Mouse (Mus musculus) inflammation-experienced regulatory T-cells (primary cell): ENCODE data around the gene Palm3. TPM values are rescaled to one million over a fixed set of nuclear protein-coding genes. Genes with fewer than 3 reads are reported as not detected.

Experiments used
- polyA plus RNA-seq, 2 experiments: library from polyadenylated mRNA; unstranded; fragments of 100-300 nt; shearing (Covaris generic); gene quantifications; one replicate each; pipeline ENCODE4 v1.2.1; 2017

Gene Palm3
- 10 to 100 TPM; 11.3 to 13.7 TPM for polyA plus RNA-seq

GRCm38 (mm10) chr8:84021096-84021495 lies at the start of gene Palm3:
Gene Palm3 (plus strand): TSS chr8:84021471.

GRCm38 (mm10) chr8:83972150-83973120 lies 48.8 kb upstream of the Palm3 start, which contains the start of gene Prkaca:
Gene Prkaca (plus strand): TSS chr8:83972993.

GRCm38 (mm10) chr8:83997511-83998141 lies 23.6 kb upstream of the Palm3 start, which contains the start of gene Samd1:
Gene Samd1 (plus strand): TSS chr8:83997672.

DNA sequence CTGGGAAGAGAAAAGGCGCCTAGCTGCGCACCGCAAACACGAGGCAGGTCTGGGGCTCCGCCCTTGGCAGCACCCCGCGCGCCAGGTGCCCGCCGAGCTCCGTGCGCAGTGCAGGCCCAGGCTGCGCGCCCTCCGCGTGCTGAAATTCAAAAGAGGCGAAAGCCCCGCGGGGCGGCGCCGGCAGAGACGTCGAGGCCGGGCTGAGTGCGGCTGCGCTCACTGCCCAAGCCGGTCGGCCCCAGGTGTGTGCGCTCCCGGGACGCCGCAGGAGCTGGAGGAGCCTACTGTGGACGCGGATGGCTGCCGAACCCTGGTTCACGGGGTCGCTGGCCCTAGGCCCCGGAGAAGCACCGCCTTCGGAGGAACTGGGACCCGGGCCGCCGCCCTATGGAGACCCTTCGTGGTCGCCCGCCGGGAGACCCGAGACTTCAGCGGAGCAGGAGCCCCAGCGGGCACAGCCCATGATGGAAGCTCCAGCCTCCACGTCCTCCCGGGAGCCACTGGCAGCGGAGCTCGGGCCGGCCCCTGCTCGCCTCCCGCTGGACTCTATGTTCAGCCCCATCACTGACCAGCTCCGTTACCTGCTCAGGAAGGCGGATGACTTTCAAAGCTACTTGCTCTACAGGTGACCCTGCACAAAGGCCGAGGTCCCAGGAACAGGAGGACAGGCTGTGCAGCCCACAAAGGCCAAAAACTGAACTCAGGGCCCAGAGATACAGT lies 19.8 kb upstream of the Palm3 start, which contains the start of gene 1700067K01Rik:
Gene 1700067K01Rik (plus strand): TSS at position 222 of the 720 bp plus-strand sequence.

DNA sequence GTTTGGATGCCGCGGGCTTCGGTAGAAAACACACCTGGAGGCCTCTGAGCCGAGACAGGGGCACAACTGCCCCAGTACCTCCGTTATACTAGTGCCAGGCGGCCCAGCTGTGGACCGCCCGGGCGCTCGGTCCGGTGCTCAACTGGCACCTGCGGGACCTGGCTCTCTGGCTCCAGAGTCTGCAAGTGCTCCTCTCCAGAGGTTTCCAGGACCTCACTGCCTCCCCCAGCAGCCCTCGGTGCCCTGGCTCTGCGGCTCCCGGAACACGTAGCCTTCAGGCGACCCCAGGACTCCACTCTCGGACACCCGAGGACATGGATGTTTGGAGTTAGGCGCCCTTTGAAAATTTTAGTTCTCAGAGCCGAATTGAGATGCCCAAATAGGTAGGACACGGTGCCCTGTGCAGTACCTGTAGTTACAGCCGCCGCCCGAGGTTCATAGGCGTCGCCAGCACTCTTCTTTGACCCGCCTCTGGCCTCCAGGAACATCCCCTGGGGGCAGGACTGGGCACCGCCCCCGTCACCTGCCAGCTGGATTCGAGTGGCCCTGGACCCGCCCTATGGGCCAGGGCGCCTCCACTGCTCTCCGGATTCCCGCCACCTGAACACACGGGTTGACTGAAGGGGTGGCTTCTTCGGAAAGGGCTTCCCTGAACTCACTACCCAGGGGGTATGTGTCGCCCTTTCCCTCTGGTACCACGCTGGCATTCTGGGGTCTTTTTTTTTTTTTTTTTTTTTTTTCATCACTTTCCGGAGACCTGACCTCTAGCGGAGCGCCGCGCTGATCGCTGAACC lies 9.4 kb upstream of the Palm3 start, which contains the start of gene 2210011C24Rik:
Gene 2210011C24Rik (minus strand): TSS at position 467 of the 794 bp plus-strand sequence.

GRCm38 (mm10) chr8:84042066-84042947 lies 21.0 kb downstream of the Palm3 start, which contains the start of gene Il27ra:
Gene Il27ra (minus strand): TSS chr8:84042589.

DNA sequence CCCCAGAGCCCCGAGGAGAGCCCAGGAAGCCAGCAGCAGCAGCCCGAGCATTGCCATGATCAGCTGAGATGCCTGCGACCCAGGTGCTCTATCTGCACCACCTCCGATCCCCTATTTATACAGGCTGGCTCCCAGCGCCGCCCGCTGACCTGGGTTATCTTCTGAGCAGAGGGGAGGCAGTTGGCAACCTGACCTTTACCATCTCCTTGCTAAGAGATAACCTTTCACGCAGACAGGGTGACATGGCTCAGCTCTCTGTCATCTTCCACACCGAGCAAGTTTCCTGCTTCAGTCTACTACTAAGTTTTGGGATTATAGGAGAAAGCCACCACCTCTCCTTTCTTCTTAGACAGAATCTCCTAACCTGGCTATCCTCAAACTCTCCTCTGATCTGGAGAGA lies 23.6 kb downstream of the Palm3 start, which contains the start of gene Rln3:
Gene Rln3 (minus strand): TSS at position 101 of the 400 bp plus-strand sequence.

DNA sequence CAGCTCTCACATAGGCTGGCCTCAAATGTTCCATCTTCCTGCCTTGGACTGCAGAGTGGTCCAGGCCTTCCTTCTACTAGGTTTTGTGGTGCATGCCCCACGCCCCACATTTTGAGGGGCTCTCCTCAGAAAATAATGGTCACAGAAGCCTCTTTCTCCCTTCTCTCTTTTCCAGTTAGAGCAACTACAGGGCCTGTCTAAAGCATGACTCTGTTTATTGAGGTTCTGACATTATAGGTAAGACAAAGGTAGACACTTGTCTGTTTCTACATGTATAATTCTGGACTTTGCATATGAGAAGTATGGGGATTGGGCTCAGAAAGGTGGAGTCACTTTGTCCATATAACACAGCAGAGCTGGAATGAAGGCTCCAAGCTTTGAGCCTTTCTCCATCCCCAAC lies 43.8 kb downstream of the Palm3 start, which contains the start of gene Gm10643:
Gene Gm10643 (minus strand): TSS at position 101 of the 400 bp plus-strand sequence.

DNA sequence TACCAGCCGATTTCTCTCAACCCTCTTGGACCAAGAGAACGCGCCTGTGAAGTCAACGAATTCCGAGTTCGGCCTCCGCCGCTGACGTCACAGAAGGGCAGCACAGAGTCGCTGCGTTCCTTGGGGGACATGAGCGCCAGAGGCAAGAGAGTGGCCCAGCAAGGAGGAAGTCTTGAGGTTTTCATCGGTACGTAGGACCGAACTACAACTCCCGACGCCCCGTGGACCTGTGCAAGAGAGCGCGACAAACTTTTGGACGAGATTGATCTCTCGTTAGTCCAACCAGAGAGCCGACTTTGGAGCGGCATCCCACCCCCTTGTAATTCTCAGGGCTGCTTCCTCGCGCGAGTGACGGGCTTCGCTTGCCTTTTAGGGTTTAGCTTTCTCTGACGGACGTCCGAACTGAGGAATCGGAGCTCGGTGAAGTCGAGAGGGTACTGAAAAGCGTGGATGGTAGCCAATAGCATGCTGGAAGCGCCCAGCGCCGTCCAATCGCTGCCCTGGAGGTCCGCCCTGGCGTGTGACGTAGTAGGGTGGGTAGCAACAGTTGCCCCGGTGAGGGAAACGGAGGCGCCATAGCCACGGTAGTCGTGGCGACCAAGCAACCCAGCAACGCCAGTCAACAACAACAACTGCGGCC lies 45.1 kb downstream of the Palm3 start, which contains the start of gene Rfx1:
Gene Rfx1 (plus strand): TSS at position 544 of the 640 bp plus-strand sequence.

Other genes with a start within 250 kb of the Palm3 start
- 1 to 10 TPM; 6.8 to 8.2 TPM for gene Adgrl1, start 121.4 kb upstream of the Palm3 start, polyA plus RNA-seq
- gene Gm10644, start 66.3 kb upstream of the Palm3 start, polyA plus RNA-seq: under 1 TPM; 0.31 to 0.41 TPM
- 10 to 100 TPM; 15.0 to 20.4 TPM for gene Asf1b, start 66.0 kb upstream of the Palm3 start, polyA plus RNA-seq
- gene Prkaca, start 48.5 kb upstream of the Palm3 start, polyA plus RNA-seq: 10 to 100 TPM; 54.4 to 56.5 TPM
- 10 to 100 TPM; 10.8 to 13.7 TPM for gene Samd1, start 23.8 kb upstream of the Palm3 start, polyA plus RNA-seq
- 1 to 10 TPM in 1 of 2 experiments, under 1 TPM in 1; 0.27 to 1.9 TPM for gene 1700067K01Rik, start 20.0 kb upstream of the Palm3 start, polyA plus RNA-seq
- gene 2210011C24Rik, start 9.3 kb upstream of the Palm3 start, polyA plus RNA-seq: 1 to 10 TPM; 2.9 to 7.6 TPM
- 100 to 1,000 TPM; 365 to 373 TPM for gene Il27ra, start 21.1 kb downstream of the Palm3 start, polyA plus RNA-seq
- 100 to 1,000 TPM in 1 of 2 experiments, 10 to 100 TPM in 1; 65.5 to 209 TPM for gene Rln3, start 23.5 kb downstream of the Palm3 start, polyA plus RNA-seq
- 1 to 10 TPM; 2.0 to 3.5 TPM for gene Gm10643, start 43.7 kb downstream of the Palm3 start, polyA plus RNA-seq
- gene Rfx1, start 45.4 kb downstream of the Palm3 start, polyA plus RNA-seq: 10 to 100 TPM; 23.1 to 37.3 TPM
- 10 to 100 TPM; 28.6 to 31.3 TPM for gene Dcaf15, start 83.3 kb downstream of the Palm3 start, polyA plus RNA-seq
- gene Podnl1, start 104.5 kb downstream of the Palm3 start, polyA plus RNA-seq: 10 to 100 TPM; 21.0 to 24.1 TPM
- 10 to 100 TPM; 42.3 to 51.2 TPM for gene Cc2d1a, start 126.5 kb downstream of the Palm3 start, polyA plus RNA-seq
- gene 4930432K21Rik, start 126.6 kb downstream of the Palm3 start, polyA plus RNA-seq: 1 to 10 TPM; 1.5 to 1.8 TPM
- gene Nanos3, start 163.7 kb downstream of the Palm3 start, polyA plus RNA-seq: 1 to 10 TPM in 1 of 2 experiments, under 1 TPM in 1; 0.90 to 3.7 TPM
- 10 to 100 TPM; 14.8 to 16.2 TPM for gene Zswim4, start 215.6 kb downstream of the Palm3 start, polyA plus RNA-seq
- 100 to 1,000 TPM; 221 to 259 TPM for gene D8Ertd738e, start 228.2 kb downstream of the Palm3 start, polyA plus RNA-seq
- gene Mri1, start 235.9 kb downstream of the Palm3 start, polyA plus RNA-seq: 100 to 1,000 TPM in 1 of 2 experiments, 10 to 100 TPM in 1; 98.0 to 107 TPM
- gene Ccdc130, start 248.9 kb downstream of the Palm3 start, polyA plus RNA-seq: 10 to 100 TPM; 39.1 to 48.4 TPM